Mouse (Mus musculus): ENCODE data around the gene Atcay.

- TF ChIP-seq ZNF384 (IDR thresholded peaks at IDR 0.05; ENCODE audit: low read depth, low read length) (no peak), HCFC1 (IDR thresholded peaks at IDR 0.05; ENCODE audit: borderline replicate concordance, insufficient read depth, low read length) (no peak)
Measured at GRCm38 (mm10) chr10:81162318-81162652, 68.3 kb downstream of the Atcay start.

All from ES-E14 (cell line).